Mouse (Mus musculus) CH12.LX (cell line): Measurements from ENCODE around the gene Psmb8. TPM values are rescaled to one million over a fixed set of nuclear protein-coding genes. Genes with fewer than 3 reads are reported as not detected.

ENCODE experiments used
- DNase-seq: peaks from one replicate; pipeline ENCODE4 v3.0.0-alpha.2; 2013; ENCODE audit errors: extremely low read depth
- H3K27ac ChIP-seq: 2 replicates; pipeline ENCODE4 v1.5.1; 2012; ENCODE audit warnings: low read depth, mild to moderate bottlenecking, control low read depth, moderate library complexity; ENCODE audit not compliant: insufficient read depth
- H3K27me3 ChIP-seq: replicated peaks from 2 replicates; pipeline ENCODE3; 2012; ENCODE audit warnings: inconsistent platforms
- H3K36me3 ChIP-seq, 2 experiments: replicated peaks in 1 of 2; 2 replicates each; pipeline versions ENCODE3 to v1.6.1; 2012; ENCODE audit warnings: inconsistent platforms in 1 of 2, low read length in 1 of 2, mild to moderate bottlenecking in 1 of 2, mixed read lengths in 1 of 2, moderate library complexity in 1 of 2; ENCODE audit not compliant: control insufficient read depth in 1 of 2, insufficient read depth in 1 of 2
- H3K4me1 ChIP-seq, 2 experiments: 2 replicates each; pipeline ENCODE4 v1.6.1; 2012; ENCODE audit warnings: inconsistent platforms in 1 of 2, moderate library complexity in 1 of 2; ENCODE audit not compliant: insufficient read depth in 2 of 2, control insufficient read depth in 1 of 2
- H3K4me2 ChIP-seq: 2 replicates; pipeline ENCODE4 v1.6.1; 2012; ENCODE audit warnings: low read depth, mild to moderate bottlenecking, control low read depth; ENCODE audit not compliant: poor library complexity, insufficient read depth, severe bottlenecking
- H3K4me3 ChIP-seq, 3 experiments: fragments of 150-350 bp in 1 of 3; sonication (generic) in 1 of 3; replicated peaks in 1 of 3; 2 replicates each; pipeline versions ENCODE3 to v1.5.1; 2011 to 2012; ENCODE audit warnings: low read depth in 2 of 3, low read length in 2 of 3, mild to moderate bottlenecking in 2 of 3, moderate library complexity in 2 of 3, control low read depth in 1 of 3, improper control_type of control experiment in 1 of 3, inconsistent platforms in 1 of 3, mixed read lengths in 1 of 3; ENCODE audit not compliant: poor library complexity in 1 of 3
- H3K79me2 ChIP-seq: replicated peaks from 2 replicates; pipeline ENCODE4 v1.6.1; 2012; ENCODE audit warnings: mild to moderate bottlenecking, moderate library complexity; ENCODE audit not compliant: control insufficient read depth, poor library complexity, insufficient read depth, severe bottlenecking; ENCODE audit errors: extremely low read depth
- H3K9ac ChIP-seq: 2 replicates; pipeline ENCODE4 v1.6.1; 2012; ENCODE audit warnings: low read depth, mild to moderate bottlenecking, control low read depth, moderate library complexity; ENCODE audit not compliant: insufficient read depth
- H3K9me3 ChIP-seq: replicated peaks from 2 replicates; pipeline ENCODE3; 2012; ENCODE audit warnings: low read length, inconsistent platforms, mixed read lengths
- CHD2 ChIP-seq: IDR thresholded peaks from 2 replicates; pipeline ENCODE4 v1.6.1; 2011; ENCODE audit warnings: low read length, improper control_type of control experiment
- CTCF ChIP-seq, 2 experiments: IDR thresholded peaks in 1 of 2; conservative IDR thresholded peaks in 1 of 2; 2 replicates each; pipeline ENCODE4 v1.5.1; 2011 to 2012; ENCODE audit warnings: low read depth in 2 of 2, low read length in 2 of 2, improper control_type of control experiment in 1 of 2, inconsistent platforms in 1 of 2, mild to moderate bottlenecking in 1 of 2, moderate library complexity in 1 of 2
- E2F4 ChIP-seq: IDR thresholded peaks from 2 replicates; pipeline ENCODE4 v1.6.1; 2011; ENCODE audit warnings: low read depth, low read length, improper control_type of control experiment; ENCODE audit not compliant: insufficient replicate concordance
- ETS1 ChIP-seq: conservative IDR thresholded peaks from 2 replicates; pipeline ENCODE4 v1.6.1; 2012; ENCODE audit warnings: low read depth, mild to moderate bottlenecking, inconsistent platforms, low read length, improper control_type of control experiment, moderate library complexity
- GABPA ChIP-seq: IDR thresholded peaks from 2 replicates; pipeline ENCODE4 v1.6.1; 2012; ENCODE audit warnings: low read depth, low read length, improper control_type of control experiment, inconsistent platforms; ENCODE audit not compliant: insufficient replicate concordance
- HCFC1 ChIP-seq: IDR thresholded peaks from 2 replicates; pipeline ENCODE4 v1.6.1; 2012; ENCODE audit warnings: low read depth, mild to moderate bottlenecking, inconsistent platforms, low read length, improper control_type of control experiment
- IRF4 ChIP-seq: IDR thresholded peaks from 2 replicates; pipeline ENCODE4 v1.6.1; 2014; ENCODE audit warnings: low read depth, mild to moderate bottlenecking, inconsistent platforms, low read length, improper control_type of control experiment
- JUND ChIP-seq: conservative IDR thresholded peaks from 2 replicates; pipeline ENCODE4 v1.6.1; 2011; ENCODE audit warnings: low read depth, low read length, improper control_type of control experiment
- KAT2A ChIP-seq: IDR thresholded peaks from 2 replicates; pipeline ENCODE4 v1.6.1; 2012; ENCODE audit warnings: low read length, improper control_type of control experiment, inconsistent platforms; ENCODE audit not compliant: insufficient replicate concordance
- MAZ ChIP-seq: IDR thresholded peaks from 2 replicates; pipeline ENCODE4 v1.6.1; 2012; ENCODE audit warnings: low read depth, mild to moderate bottlenecking, inconsistent platforms, low read length, improper control_type of control experiment, moderate library complexity
- MEF2A ChIP-seq: IDR thresholded peaks from 2 replicates; pipeline ENCODE4 v1.6.1; 2014; ENCODE audit warnings: low read depth, mild to moderate bottlenecking, inconsistent platforms, low read length, improper control_type of control experiment, borderline replicate concordance
- MXI1 ChIP-seq: IDR thresholded peaks from 2 replicates; pipeline ENCODE4 v1.6.1; 2011; ENCODE audit warnings: mild to moderate bottlenecking, low read depth, low read length, improper control_type of control experiment
- NRF1 ChIP-seq: IDR thresholded peaks from 2 replicates; pipeline ENCODE4 v1.6.1; 2014; ENCODE audit warnings: low read depth, mild to moderate bottlenecking, inconsistent platforms, low read length, improper control_type of control experiment, moderate library complexity
- RCOR1 ChIP-seq: conservative IDR thresholded peaks from 2 replicates; pipeline ENCODE4 v1.6.1; 2012; ENCODE audit warnings: low read depth, mild to moderate bottlenecking, inconsistent platforms, low read length, improper control_type of control experiment
- SIN3A ChIP-seq: IDR thresholded peaks from 2 replicates; pipeline ENCODE4 v1.6.1; 2012; ENCODE audit warnings: low read length, improper control_type of control experiment, inconsistent platforms
- SMC3 ChIP-seq: IDR thresholded peaks from 2 replicates; pipeline ENCODE4 v1.6.1; 2011; ENCODE audit warnings: low read depth, low read length, improper control_type of control experiment
- TBP ChIP-seq: conservative IDR thresholded peaks from 2 replicates; pipeline ENCODE4 v1.6.1; 2011; ENCODE audit warnings: low read depth, low read length, improper control_type of control experiment
- USF1 ChIP-seq: IDR thresholded peaks from 2 replicates; pipeline ENCODE4 v1.6.1; 2014; ENCODE audit warnings: low read depth, mild to moderate bottlenecking, inconsistent platforms, low read length, improper control_type of control experiment
- ZKSCAN1 ChIP-seq: IDR thresholded peaks from 2 replicates; pipeline ENCODE4 v1.6.1; 2012; ENCODE audit warnings: low read depth, inconsistent platforms, low read length, improper control_type of control experiment, borderline replicate concordance
- ZMIZ1 ChIP-seq: IDR thresholded peaks from 2 replicates; pipeline ENCODE4 v1.6.1; 2012; ENCODE audit warnings: low read depth, mild to moderate bottlenecking, inconsistent platforms, low read length, improper control_type of control experiment
- ZNF384 ChIP-seq: IDR thresholded peaks from 2 replicates; pipeline ENCODE4 v1.6.1; 2012; ENCODE audit warnings: low read depth, low read length, improper control_type of control experiment, inconsistent platforms
- dilution Hi-C: fragments of 300-500 bp; cut with MboI; formaldehyde crosslinking; loops from 2 replicates; pipeline ENCODE4 v1.14.3; 2020; ENCODE audit warnings: low sequenced_read_pairs; ENCODE audit not compliant: extremely low pct_unique_long_range_greater_than_20kb, extremely low pct_ligation_motif_present
- in situ Hi-C: fragments of 300-500 bp; cut with MboI; formaldehyde crosslinking; loops from 3 replicates; pipeline ENCODE4 v1.14.3; 2019; ENCODE audit warnings: low sequenced_read_pairs, low pct_ligation_motif_present, low pct_unique_long_range_greater_than_20kb, mixed read lengths
- polyA plus RNA-seq: library from polyadenylated mRNA; unstranded; fragments of >175 nt; gene quantifications from 2 replicates; pipeline ENCODE4 v1.2.1, GENCODE M21; 2012; ENCODE audit warnings: low read depth; ENCODE audit not compliant: insufficient read length
- total RNA-seq, 2 experiments: library from RNA; depleted of rRNA; stranded (reverse); fragments of 300-350 nt in 1 of 2; fragments of >200 nt in 1 of 2; gene quantifications; 2 replicates each; pipeline ENCODE4 v1.2.3; 2012 to 2014

Psmb8 gene
- total and polyA plus RNA-seq, 3 experiments: 652 to 989 (median 857) TPM

DNA sequence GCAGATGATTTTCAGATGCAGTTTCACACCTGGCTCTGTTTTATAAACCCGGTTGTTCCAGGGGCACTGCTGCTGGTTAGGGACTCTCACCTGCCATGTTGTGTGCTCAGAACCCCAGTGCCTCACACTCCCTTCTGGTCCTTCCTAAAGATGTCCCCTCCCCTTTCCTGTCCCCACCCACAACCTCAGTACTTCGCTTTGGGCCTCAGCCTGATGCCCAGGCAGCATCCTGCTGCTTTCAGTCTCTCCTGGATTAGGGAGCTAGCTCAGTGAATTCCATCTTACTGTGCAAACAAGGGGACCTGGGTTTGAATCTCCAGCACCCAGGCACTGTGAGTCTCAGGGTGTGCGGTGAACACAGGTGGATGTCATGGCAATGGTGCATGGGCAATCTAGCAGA lies 9.9 kb downstream of the Psmb8 start:
- H3K9me3 ChIP-seq: peaks cover 8% of the 10 kb centered on the region
- H3K79me2 ChIP-seq: peaks cover 26% of the 10 kb centered on the region
- H3K36me3 ChIP-seq: peaks cover 47 to 64% of the 10 kb centered on the region in 2 experiments
- no peak overlapping the region for H3K27ac ChIP-seq
- H3K27me3 ChIP-seq: no peaks in the 10 kb centered on the region
- no peak overlapping the region for H3K4me3 ChIP-seq
- DNase-seq: no peak
- dilution Hi-C loops (no loop called here), in situ Hi-C loops (no loop called here)
- no peak overlapping the region for H3K4me2 ChIP-seq
- peaks cover 11 to 36% of the 10 kb centered on the region in 2 experiments for H3K4me1 ChIP-seq
- TF ChIP-seq SIN3A: no peak
- TF ChIP-seq ETS1: no peak
- no peak for TF ChIP-seq TBP
- TF ChIP-seq USF1: no peak
- TF ChIP-seq GABPA: no peak
- TF ChIP-seq CHD2: no peak
- TF ChIP-seq CTCF (conservative IDR thresholded peaks at IDR 0.05 in 1 of 2, IDR thresholded peaks at IDR 0.05 in 1 of 2; ENCODE audit: low read depth in 2 of 2, low read length in 2 of 2): no peak
- TF ChIP-seq MAZ: no peak
- TF ChIP-seq ZMIZ1: no peak
- TF ChIP-seq, all 38 proteins: peak for 0
- H3K9ac ChIP-seq: no peak overlapping the region

DNA sequence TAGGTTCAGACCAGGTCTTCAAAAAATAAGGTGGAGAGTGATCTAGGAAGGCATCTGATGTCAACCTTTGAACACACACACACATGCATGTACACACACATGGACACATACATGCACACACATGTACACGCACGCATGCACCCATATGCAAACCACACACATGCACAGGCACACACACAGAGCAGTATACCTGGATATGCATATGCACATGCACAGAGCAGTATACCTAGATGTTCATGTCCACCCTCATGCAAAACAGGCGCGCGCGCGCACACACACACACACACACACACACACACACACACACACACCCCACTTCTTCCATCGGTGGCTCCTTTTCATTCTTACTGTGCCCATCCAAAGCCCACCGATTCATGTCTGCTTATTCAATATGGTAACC lies 10.3 kb downstream of the Psmb8 start:
- no peaks in the 10 kb centered on the region for H3K27me3 ChIP-seq
- H3K9me3 ChIP-seq: peaks cover 8% of the 10 kb centered on the region
- peaks cover 9 to 34% of the 10 kb centered on the region in 2 experiments for H3K4me1 ChIP-seq
- no peak overlapping the region for H3K9ac ChIP-seq
- H3K4me3 ChIP-seq: no peak overlapping the region
- in situ Hi-C loops: no loop called here
- TF ChIP-seq SMC3: no peak
- TF ChIP-seq HCFC1: no peak
- no peak for TF ChIP-seq RCOR1
- TF ChIP-seq MXI1: no peak
- TF ChIP-seq ETS1: no peak
- TF ChIP-seq ZKSCAN1: no peak
- no peak for TF ChIP-seq E2F4
- no peak for TF ChIP-seq KAT2A
- TF ChIP-seq ZNF384: no peak
- TF ChIP-seq CHD2: no peak
- no peak for TF ChIP-seq NRF1
- no peak for TF ChIP-seq ZMIZ1
- no peak for TF ChIP-seq IRF4
- no peak for TF ChIP-seq GABPA
- TF ChIP-seq TBP: no peak
- no peak for TF ChIP-seq MEF2A
- TF ChIP-seq SIN3A: no peak
- no peak for TF ChIP-seq JUND
- H3K27ac ChIP-seq: no peak overlapping the region
- peaks cover 26% of the 10 kb centered on the region for H3K79me2 ChIP-seq
- no peak for DNase-seq
- peaks cover 51 to 64% of the 10 kb centered on the region in 2 experiments for H3K36me3 ChIP-seq
- H3K4me2 ChIP-seq: no peak overlapping the region
- dilution Hi-C loops: no loop called here
